Mouse (Mus musculus): ENCODE data around the gene Pgm5. TPM values are rescaled to one million over a fixed set of nuclear protein-coding genes. Genes with fewer than 3 reads are reported as not detected.

Pgm5 gene
- polyA plus RNA-seq, 1 experiment from 2014 or later = 0.35 TPM

- Histone ChIP-seq H3K9ac (no peak overlapping the region), H3K9me3 (replicated peaks) (no peaks in the 10 kb centered on the region), H3K27ac (no peak overlapping the region), H3K27me3 (no peaks in the 10 kb centered on the region), H3K4me2 (no peak overlapping the region), H3K4me1 (no peaks in the 10 kb centered on the region), H3K4me3 (no peak overlapping the region), H3K36me3 (ENCODE audit: poor library complexity, severe bottlenecking) (no peaks in the 10 kb centered on the region)
- no peak for ATAC-seq
- 83% methylated on average over 9 of the region's 9 CpGs for WGBS
These were observed 68.0 kb downstream of the Pgm5 start for GRCm38 (mm10) chr19:24793545-24794139.

- Histone ChIP-seq H3K27ac (no peak overlapping the region), H3K36me3 (ENCODE audit: poor library complexity, severe bottlenecking) (no peaks in the 10 kb centered on the region), H3K9me3 (replicated peaks) (no peaks in the 10 kb centered on the region), H3K4me1 (no peaks in the 10 kb centered on the region), H3K4me3 (no peak overlapping the region), H3K9ac (no peak overlapping the region), H3K27me3 (no peaks in the 10 kb centered on the region), H3K4me2 (no peak overlapping the region)
- no peak for ATAC-seq
- WGBS = 87% methylated on average over 5 of the region's 5 CpGs
These were observed 68.8 kb downstream of the Pgm5 start for GRCm38 (mm10) chr19:24792876-24793275.

GRCm38 (mm10) chr19:24785898-24786297, 75.8 kb downstream of the Pgm5 start:
- no peaks in the 10 kb centered on the region for H3K36me3 ChIP-seq (ENCODE audit: poor library complexity, severe bottlenecking)
- no peak for ATAC-seq
- H3K9me3 ChIP-seq (replicated peaks) = no peaks in the 10 kb centered on the region
- H3K9ac ChIP-seq = no peak overlapping the region
- no peak overlapping the region for H3K4me2 ChIP-seq
- no peaks in the 10 kb centered on the region for H3K27me3 ChIP-seq
- 87% methylated on average over 8 of the region's 8 CpGs for WGBS
- H3K27ac ChIP-seq = no peak overlapping the region
- H3K4me3 ChIP-seq = no peak overlapping the region
- no peaks in the 10 kb centered on the region for H3K4me1 ChIP-seq

- ATAC-seq = no peak
- Histone ChIP-seq H3K4me2 (no peak overlapping the region), H3K36me3 (ENCODE audit: poor library complexity, severe bottlenecking) (no peaks in the 10 kb centered on the region), H3K9me3 (replicated peaks) (no peaks in the 10 kb centered on the region), H3K4me1 (peaks cover 5% of the 10 kb centered on the region; the same call in 1 of the 2 replicates), H3K27ac (no peak overlapping the region), H3K9ac (no peak overlapping the region), H3K27me3 (no peaks in the 10 kb centered on the region), H3K4me3 (no peak overlapping the region)
- WGBS = 77% methylated on average over 15 of the region's 15 CpGs
These were observed 76.5 kb downstream of the Pgm5 start for GRCm38 (mm10) chr19:24785056-24785675.

- no peak overlapping the region for H3K4me3 ChIP-seq
- H3K4me2 ChIP-seq = no peak overlapping the region
- WGBS = 77% methylated on average over 9 of the region's 9 CpGs
- peaks cover 13% of the 10 kb centered on the region for H3K4me1 ChIP-seq
- H3K9ac ChIP-seq = no peak overlapping the region
- H3K36me3 ChIP-seq (ENCODE audit: poor library complexity, severe bottlenecking) = no peaks in the 10 kb centered on the region
- ATAC-seq = peak; percentile 57; the same call in 1 of the 2 replicates
- H3K9me3 ChIP-seq (replicated peaks) = no peaks in the 10 kb centered on the region
- no peaks in the 10 kb centered on the region for H3K27me3 ChIP-seq
- no peak overlapping the region for H3K27ac ChIP-seq
These were observed 77.9 kb downstream of the Pgm5 start for GRCm38 (mm10) chr19:24783736-24784135.

- Histone ChIP-seq H3K4me1 (peaks cover 13% of the 10 kb centered on the region), H3K27ac (no peak overlapping the region), H3K36me3 (ENCODE audit: poor library complexity, severe bottlenecking) (no peaks in the 10 kb centered on the region), H3K9ac (no peak overlapping the region), H3K4me2 (no peak overlapping the region), H3K9me3 (replicated peaks) (no peaks in the 10 kb centered on the region), H3K27me3 (0 out of 2 replicates have a peak, but pooled peaks cover 2% of the 10 kb centered on the region), H3K4me3 (no peak overlapping the region)
- 19% methylated on average over 6 of the region's 6 CpGs for WGBS
- 0 out of 2 replicates have a peak, but pooled peaks have one; percentile 59 for ATAC-seq
These were observed 81.7 kb downstream of the Pgm5 start for GRCm38 (mm10) chr19:24779996-24780395.

- Histone ChIP-seq H3K27me3 (no peaks in the 10 kb centered on the region), H3K4me2 (no peak overlapping the region), H3K4me1 (no peaks in the 10 kb centered on the region), H3K27ac (no peak overlapping the region), H3K9me3 (replicated peaks) (no peaks in the 10 kb centered on the region), H3K36me3 (ENCODE audit: poor library complexity, severe bottlenecking) (no peaks in the 10 kb centered on the region), H3K9ac (no peak overlapping the region), H3K4me3 (no peak overlapping the region)
- ATAC-seq = no peak
- 78% methylated on average over 4 of the region's 4 CpGs for WGBS
These were observed 91.3 kb downstream of the Pgm5 start for GRCm38 (mm10) chr19:24770345-24770744.

- no peak overlapping the region for H3K4me3 ChIP-seq
- H3K36me3 ChIP-seq (ENCODE audit: poor library complexity, severe bottlenecking) = no peaks in the 10 kb centered on the region
- 91% methylated on average over 6 of the region's 6 CpGs for WGBS
- no peak overlapping the region for H3K4me2 ChIP-seq
- ATAC-seq = no peak
- H3K9me3 ChIP-seq (replicated peaks) = no peaks in the 10 kb centered on the region
- no peak overlapping the region for H3K9ac ChIP-seq
- no peaks in the 10 kb centered on the region for H3K4me1 ChIP-seq
- H3K27ac ChIP-seq = no peak overlapping the region
- no peaks in the 10 kb centered on the region for H3K27me3 ChIP-seq
These were observed 94.3 kb downstream of the Pgm5 start for GRCm38 (mm10) chr19:24767401-24767800.

- 77% methylated on average over 12 of the region's 12 CpGs for WGBS
- no peak overlapping the region for H3K4me2 ChIP-seq
- H3K4me3 ChIP-seq = no peak overlapping the region
- no peak for ATAC-seq
- H3K27me3 ChIP-seq = no peaks in the 10 kb centered on the region
- no peaks in the 10 kb centered on the region for H3K9me3 ChIP-seq (replicated peaks)
- H3K9ac ChIP-seq = no peak overlapping the region
- H3K36me3 ChIP-seq (ENCODE audit: poor library complexity, severe bottlenecking) = no peaks in the 10 kb centered on the region
- no peak overlapping the region for H3K27ac ChIP-seq
- no peaks in the 10 kb centered on the region for H3K4me1 ChIP-seq
These were observed 99.0 kb downstream of the Pgm5 start for GRCm38 (mm10) chr19:24762473-24763149.

- no peak for ATAC-seq
- no peaks in the 10 kb centered on the region for H3K27me3 ChIP-seq
- 87% methylated on average over 4 of the region's 4 CpGs for WGBS
These were observed 105.0 kb downstream of the Pgm5 start for GRCm38 (mm10) chr19:24756627-24757026.

GRCm38 (mm10) chr19:24754440-24754785, 107.2 kb downstream of the Pgm5 start:
- WGBS = 76% methylated on average over 3 of the region's 3 CpGs
- H3K27me3 ChIP-seq = no peaks in the 10 kb centered on the region
- peaks cover 12% of the 10 kb centered on the region for H3K4me1 ChIP-seq
- no peak overlapping the region for H3K9ac ChIP-seq
- H3K4me3 ChIP-seq = no peak overlapping the region
- H3K36me3 ChIP-seq (ENCODE audit: poor library complexity, severe bottlenecking) = no peaks in the 10 kb centered on the region
- ATAC-seq = no peak
- no peak overlapping the region for H3K4me2 ChIP-seq
- no peak overlapping the region for H3K27ac ChIP-seq
- H3K9me3 ChIP-seq (replicated peaks) = no peaks in the 10 kb centered on the region

More at GRCm38 (mm10) chr19:24756627-24757026, 105.0 kb downstream of the Pgm5 start:
- H3K4me3 ChIP-seq = no peak overlapping the region
- no peaks in the 10 kb centered on the region for H3K36me3 ChIP-seq (ENCODE audit: poor library complexity, severe bottlenecking)
- H3K27ac ChIP-seq = no peak overlapping the region
- no peak overlapping the region for H3K9ac ChIP-seq
- H3K4me1 ChIP-seq = peaks cover 12% of the 10 kb centered on the region
- no peak overlapping the region for H3K4me2 ChIP-seq
- H3K9me3 ChIP-seq (replicated peaks) = no peaks in the 10 kb centered on the region

- no peak for ATAC-seq
- Histone ChIP-seq H3K9me3 (replicated peaks) (no peaks in the 10 kb centered on the region), H3K9ac (no peak overlapping the region), H3K4me3 (no peak overlapping the region), H3K27me3 (no peaks in the 10 kb centered on the region), H3K4me1 (peaks cover 12% of the 10 kb centered on the region), H3K27ac (no peak overlapping the region), H3K36me3 (ENCODE audit: poor library complexity, severe bottlenecking) (no peaks in the 10 kb centered on the region), H3K4me2 (no peak overlapping the region)
- 37% methylated on average over 14 of the region's 14 CpGs for WGBS
These were observed 107.8 kb downstream of the Pgm5 start for GRCm38 (mm10) chr19:24753617-24754439.

All from forebrain, embryonic 13.5 days (tissue).